Mouse (Mus musculus): Measurements from ENCODE around the gene Slc44a1.
A peak's percentile ranks its signal among the peaks of the same experiment; 100 is the strongest.

The Slc44a1 gene

DNA sequence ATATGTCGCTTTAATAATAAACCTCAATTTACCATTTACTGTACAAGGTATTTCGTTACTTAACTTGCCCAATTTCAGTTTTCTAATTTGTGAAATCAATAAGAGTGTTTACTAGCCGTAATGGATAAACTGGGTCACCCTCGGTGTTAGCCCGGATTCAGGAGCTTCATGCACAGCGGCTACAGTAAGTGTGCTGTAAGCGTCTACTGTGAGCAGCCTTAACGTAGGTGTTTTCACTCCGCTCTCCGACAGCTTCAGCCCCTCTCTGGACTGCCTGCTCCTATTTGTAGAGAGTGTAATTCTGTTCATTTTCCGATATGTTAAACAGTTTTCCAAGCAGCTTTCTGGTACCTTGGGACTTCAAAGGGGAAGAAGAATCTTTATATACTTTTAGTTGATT lies 99.7 kb downstream of the Slc44a1 start:
- no peak for DNase-seq

DNA sequence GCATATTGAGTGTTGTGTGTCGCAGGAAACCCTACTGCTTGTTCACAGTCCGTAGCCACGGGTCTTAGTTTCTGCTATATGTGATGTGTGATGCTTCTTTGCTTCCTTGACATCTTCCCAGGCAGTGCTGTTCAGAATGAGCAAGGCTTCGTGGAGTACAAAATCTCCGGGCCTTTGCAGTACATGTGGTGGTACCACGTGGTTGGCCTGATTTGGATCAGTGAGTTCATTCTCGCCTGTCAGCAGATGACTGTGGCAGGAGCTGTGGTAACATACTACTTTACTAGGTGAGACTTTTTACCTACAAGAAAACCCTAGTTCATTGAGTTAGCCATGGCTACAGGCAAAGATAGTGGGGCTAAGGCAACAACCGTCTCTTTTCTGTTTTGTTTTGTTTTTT lies 103.2 kb downstream of the Slc44a1 start:
- DNase-seq = no peak

DNA sequence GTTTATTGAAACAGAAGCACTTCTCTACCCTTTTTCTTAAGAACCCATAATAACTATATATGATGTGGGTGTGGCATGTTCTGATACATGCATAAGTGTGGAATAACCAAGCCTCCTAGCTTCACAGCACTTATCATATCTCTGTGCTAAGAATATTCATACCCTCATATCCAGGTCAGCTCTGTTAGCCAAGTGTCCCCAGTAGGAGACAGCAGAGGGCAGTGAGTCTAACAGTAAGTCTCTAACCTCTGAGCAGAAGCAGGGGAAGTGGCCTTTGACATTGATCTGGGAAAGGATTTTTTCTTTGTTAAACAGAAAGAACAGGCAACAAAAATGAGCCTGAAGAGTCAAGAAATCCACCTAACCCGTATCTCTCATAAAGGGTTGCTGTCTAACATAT lies 104.7 kb downstream of the Slc44a1 start:
- no peak for DNase-seq

DNA sequence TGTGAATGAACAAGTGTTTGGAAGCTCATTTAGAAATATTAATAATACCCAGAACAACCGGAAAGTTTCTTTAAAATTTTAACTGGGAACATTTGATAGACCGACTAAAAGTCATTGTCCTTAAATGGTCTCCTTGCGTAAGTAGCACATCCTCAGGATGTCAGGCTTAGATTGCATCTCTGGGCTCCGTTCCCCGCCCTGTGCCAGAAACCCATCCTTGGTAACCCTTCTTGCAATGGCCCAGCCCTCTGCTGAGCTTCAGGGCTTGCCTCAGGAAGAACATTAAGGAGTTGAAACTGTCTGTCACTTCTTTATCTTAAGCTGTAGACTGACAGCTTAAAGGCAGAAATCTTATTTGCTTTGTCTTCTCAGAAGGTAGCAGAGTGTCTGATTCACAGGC lies 107.2 kb downstream of the Slc44a1 start:
- DNase-seq = no peak

DNA sequence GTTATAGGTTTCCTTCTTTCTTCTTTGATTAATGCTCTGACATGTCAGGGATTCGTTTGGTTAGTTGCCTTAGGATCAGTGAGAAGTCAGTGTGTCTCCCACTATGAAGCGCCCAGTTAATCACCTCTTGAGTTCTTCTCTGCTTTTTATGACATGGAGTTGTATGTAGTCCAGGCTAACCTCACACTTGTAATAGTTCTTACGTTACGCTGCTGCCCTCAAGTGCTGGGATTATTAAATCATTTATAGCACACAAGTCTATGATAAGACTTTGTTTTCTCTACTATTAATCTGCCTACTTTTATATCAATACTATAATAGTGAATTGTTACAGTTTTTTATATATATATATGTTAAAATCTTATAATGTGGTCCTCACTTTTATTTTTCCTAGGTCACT lies 109.2 kb downstream of the Slc44a1 start:
- DNase-seq = no peak

DNA sequence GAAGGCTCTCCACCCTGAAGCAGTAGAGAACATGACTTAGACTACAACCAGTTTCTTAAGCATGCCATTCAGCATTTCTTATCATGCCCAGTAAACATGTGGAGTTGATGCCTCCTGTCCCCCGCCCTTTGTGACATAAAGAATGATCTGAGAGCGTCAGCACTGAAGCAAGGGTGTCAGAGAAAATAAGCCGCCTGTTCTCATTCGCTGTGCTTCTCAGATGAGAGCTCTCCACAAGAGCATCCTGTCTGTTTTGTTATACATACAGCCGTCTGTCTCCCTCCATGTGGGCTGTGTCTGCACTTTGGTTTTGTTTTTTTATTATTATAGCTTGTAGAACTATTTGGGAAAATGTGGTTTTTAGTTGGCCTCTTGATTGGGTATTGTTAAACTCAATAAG lies 124.4 kb downstream of the Slc44a1 start:
- DNase-seq = no peak

DNA sequence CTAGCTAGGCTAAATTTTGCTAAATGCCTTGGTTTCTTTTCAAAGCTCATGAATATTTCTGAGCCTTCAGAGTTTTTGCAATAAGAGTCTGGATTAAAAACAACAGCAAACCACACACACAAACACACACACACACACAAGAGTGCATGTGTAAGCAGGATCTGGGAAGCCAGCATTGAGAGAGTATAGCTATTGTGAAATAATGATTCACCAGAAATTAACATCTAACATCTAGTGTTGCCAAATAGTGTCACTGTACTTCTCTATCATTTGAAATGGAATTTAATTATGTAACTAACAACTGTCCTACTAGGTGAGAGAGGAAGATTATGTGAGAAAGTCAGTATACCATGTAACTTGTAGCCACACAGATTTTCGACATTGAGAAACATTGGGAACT lies 126.9 kb downstream of the Slc44a1 start:
- no peak for DNase-seq

DNA sequence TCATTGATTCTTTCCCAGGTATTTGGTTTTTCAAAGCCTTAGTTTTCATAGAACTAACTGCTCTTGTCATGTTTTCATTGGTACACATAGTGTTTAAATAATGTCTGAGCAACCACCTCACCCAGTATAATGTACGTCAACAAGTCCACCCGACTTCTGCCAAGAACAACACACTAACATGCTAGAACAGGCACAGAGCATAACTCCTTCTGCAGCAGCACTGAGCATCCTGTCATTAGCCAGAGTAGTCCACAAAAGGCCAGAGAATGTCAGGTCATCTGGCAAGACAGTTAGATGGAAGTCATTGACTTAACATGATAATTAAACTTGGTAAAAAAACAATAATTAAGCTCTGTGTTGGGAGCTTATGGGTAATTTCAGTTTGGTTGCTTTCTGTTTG lies 135.3 kb downstream of the Slc44a1 start:
- DNase-seq = no peak

DNA sequence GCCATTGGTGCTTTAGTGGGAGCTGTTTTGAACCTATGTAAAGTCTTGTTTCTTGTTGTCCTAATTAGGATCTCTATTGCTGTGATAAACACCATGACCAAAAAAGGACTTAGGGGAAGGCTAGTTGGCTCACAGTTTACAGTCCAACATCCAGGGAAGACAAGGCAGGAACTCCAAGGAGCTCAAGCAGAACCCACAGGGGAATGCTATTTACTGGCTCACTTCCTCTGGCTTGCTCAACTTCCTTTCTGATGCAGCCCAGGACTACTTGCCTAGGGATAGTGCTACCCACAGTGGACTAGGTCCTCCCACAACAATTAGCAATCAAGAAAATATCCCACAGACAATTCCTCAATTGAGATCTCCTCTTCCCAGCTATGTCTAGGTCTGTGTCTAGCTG lies 147.5 kb downstream of the Slc44a1 start:
- DNase-seq = no peak

DNA sequence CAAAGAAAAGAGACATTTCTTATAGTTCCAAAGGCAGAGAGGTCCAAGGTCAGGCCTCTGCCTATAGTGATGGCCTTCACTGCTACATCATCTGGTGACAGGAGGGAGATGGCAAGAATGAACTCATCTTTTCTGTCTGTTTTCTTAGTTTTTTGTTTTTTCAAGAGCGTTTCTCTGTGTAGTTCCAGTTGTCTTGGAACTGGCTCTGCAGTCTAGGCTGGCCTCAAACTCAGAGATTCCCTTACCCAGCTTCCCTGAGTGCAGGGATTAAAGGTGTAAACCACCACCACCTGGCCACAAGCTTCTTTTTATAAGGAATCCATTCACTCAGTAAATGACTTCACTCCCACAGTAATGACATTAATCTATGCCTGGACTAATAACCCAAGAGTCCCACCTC lies 148.7 kb downstream of the Slc44a1 start:
- no peak for DNase-seq

DNA sequence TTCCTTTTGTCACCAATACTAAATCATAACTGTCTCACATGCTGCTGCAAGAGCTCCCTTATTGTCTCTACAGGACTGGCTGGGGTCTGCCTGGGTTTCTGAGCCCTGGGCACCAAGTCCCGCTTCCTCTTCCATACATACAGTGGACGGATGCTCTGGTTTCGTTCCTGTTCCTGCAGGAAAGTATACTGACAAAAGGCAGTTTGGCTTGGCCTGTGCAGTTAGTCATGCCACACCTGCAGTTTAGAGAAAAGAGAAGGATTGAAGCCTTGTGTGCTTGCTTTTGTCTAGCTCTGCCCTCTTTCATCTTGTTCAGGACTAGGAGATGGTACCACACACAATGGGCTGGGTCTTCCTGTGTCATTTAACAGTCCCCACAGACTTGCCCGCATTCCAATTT lies 149.3 kb downstream of the Slc44a1 start:
- DNase-seq = no peak

DNA sequence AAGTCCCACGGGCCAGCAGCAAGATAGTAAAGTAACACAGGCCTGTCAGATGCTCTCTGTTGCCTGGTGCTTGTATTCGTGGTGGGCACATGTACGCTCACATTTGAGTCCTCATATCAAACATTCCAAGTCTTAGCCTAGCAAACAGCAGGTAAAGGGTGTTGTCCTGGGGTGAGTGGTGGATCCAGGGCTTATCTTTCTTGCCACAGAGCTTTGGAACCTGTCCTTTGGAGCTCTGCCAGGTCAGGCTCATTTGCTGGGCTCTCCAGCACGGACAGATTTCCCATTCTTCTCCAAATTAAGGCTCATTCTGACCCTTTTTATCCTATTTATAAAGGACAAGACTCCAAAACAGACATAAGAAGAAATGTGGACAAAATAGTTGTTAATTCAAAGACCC lies 149.9 kb downstream of the Slc44a1 start:
- peak; percentile 10 for DNase-seq

DNA sequence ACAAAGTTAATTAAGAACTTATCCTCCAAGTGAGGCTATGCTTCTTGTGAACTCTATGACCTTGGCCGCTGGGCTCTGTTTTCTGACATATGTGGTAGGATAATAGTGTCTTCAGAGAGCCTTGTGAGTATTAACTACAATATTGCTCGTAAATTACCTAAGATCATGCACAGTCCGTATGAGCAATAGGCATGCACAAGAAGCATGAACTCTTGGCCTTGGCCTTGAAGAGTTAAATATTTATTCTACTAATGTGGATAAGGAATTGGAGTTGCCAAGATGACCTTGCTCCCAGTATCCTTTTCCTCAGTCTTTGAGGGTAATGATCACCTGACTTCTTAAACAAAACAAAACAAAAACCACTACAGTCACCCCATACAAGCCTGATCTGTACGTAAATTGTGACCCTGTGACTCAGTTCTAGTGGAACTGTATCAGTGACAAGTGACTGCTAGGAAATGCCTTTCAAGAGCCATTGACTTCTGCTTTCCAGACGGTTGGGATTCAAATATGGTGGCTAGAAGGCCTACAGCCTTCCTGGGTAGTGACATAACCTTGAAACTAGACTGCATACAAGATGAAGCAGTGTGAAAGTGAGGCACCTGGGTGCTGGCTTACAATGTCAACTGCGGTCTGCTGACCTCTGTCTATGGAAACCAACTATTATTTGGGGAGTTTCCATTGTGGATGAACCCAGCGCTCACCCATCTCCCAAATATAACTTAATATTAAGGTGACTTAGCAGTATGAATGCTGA lies 150.7 kb downstream of the Slc44a1 start:
- no peak for DNase-seq

DNA sequence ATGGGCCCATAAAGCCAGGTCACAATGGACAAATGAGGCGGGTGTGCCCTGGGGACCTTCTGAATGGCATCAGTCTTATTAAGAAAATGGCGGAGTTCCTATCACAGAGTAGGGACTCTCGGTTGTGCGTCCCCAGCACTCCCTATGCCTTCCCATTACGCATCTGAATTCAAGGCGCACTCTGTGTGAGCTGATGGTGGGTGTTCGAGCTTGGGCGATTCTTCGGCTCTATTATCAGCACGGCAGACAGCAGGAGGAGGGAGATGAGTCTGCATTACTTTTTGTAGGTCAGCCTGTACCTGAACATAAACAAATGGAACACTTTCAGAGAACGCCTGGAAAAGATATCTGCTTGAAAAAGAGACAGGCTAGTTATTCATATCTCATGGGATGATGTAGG lies 151.3 kb downstream of the Slc44a1 start:
- no peak for DNase-seq

DNA sequence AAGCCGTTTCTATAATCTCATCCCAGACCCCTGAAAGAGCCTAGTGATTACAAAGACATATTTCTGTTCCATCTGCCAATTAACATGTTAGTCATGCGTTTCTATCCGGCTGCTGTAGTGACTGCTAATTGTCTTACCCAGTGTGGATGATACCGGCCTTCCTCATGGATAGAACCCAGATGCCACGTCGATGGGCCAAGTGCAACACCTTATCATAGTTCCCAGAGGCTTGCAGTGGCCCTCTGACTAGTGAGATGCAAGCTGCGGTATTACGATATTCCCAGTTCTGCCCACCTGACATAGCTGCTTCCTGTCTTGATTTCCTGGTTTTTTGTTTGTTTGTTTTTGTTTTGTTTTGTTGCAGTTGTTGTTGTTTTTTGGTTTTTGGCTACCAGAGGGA lies 151.7 kb downstream of the Slc44a1 start:
- no peak for DNase-seq

DNA sequence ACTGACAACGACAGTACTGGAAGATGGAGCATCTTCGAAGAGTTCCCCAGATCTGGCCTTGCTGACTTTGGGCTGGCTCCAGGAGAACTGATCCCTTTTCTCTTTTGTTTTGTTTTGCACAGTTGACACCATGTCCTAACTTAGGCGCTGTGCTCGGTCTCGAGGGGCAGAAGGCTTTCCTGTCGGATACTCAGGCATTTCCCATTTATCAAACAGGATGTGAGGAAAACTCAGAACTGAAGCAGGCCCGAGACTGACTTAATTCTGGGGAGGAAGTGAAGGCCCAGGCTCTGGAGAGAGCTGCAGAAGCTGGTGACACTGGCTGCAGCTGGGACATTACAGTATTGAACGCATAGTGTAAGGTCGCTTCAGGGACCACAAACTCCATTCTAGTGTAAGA lies 152.2 kb downstream of the Slc44a1 start:
- no peak for DNase-seq

DNA sequence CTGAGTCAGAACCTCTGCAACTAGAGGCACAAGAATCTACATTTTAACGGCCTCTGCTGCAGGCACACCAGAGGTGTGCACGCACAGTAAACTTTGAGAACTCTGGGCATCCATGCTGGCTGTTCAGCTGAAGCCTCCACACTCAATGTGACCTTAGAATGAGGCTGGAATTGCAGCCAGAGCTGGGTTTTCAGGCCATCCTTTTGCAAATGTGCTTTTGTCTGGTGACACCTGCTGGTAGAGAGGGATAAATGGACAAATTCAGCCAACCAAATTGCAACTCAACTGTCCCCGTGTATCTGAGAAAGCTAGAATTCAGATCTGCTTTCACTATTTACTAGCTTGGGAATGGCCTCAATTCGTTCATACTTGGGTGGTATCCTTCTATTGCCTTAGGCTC lies 154.0 kb downstream of the Slc44a1 start:
- peak; percentile 25 for DNase-seq

DNA sequence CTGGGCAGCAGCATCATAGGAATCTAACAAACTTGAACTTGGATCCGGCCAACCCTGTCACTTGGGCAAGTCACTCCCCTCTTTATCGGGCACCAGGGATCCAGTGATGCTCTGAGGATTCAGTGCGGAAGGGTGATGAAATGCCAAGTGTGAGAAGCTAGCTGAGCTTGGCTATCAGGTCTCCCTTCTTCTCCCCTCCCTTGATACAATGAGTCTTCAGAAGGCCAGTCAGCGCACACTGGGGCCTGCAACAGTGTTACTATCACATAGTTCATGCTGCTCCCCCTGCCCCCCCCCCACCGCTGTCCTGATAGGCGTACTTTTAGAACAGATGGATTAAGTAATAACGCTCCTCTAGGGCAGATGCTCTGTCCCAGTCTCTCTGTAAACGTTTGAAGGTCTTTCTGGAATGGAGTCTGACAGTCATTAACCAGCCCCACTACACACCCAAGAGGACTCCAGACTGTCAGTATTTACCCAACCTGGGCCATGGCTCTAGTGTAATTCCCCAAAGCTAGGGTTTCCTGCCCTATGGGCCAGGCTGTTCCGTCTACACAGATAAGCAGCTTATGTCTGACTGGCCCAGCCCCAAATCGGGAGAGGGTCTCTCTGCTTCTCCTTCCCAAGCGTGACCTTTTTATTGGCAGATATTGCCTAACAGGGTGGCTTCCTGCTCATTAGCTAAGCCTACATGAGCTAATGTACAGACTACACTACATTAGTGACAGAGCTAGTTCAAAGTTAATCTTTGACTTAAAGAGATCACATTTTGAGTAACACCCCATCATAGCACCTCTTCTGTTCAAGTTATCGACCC lies 155.2 kb downstream of the Slc44a1 start:
- peak; percentile 44 for DNase-seq

DNA sequence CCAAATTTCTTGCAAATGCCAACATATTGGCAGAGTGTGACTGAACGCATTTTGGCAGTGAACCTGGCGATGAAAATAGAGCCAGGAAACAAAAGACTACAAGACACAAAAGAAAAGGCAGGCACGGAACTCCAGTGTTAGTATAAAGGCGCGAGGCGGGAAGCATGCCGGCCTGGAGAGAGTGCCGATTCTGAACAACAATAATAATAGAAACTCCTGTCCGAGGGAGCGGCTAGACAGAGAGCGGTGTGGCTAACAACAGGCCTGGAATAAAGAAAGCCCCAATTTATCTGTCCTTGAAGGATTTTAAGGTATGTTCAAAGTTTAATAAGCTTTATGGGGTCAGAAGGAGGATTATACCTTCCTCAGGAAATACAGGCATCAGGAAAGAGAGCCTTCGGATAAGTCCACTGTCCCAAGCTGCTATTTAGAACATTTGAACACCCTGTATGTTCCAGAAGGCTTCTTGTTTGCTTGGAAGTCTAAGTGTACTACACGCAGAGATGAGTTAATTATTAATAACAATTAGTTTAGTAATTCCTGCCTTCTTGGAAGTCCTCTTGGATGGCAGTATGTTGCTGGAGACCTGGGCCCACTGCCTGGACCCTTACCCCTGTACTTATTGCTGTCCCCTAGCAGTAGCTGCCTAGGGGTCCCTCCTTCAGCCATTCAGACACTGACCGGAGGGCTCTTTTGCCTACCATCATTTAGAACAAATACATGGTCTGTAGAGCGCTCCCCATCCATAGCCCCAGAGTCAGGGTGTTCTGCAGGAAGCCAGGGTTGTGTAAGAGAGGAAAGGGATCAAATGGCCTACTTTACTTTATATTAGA lies 156.1 kb downstream of the Slc44a1 start:
- DNase-seq = no peak

DNA sequence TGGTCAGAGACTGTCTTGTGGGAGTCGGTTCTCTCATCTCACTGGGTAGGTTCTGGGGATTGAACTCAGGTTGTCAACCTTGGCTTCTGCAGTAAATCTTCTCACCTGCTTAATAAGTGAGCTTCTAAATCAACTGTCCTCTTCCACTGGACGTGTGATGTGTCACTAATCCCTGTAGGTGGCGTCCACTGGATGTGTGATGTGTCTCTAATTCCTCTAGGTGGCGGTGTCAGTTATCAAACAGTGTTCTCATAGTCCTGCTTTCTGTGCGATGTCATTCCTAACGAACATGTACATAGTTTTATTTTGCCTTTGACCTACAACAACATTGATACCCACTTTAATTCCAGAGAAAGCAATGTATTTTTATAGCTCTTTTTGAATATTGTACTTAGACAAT lies 160.2 kb downstream of the Slc44a1 start:
- DNase-seq = no peak

DNA sequence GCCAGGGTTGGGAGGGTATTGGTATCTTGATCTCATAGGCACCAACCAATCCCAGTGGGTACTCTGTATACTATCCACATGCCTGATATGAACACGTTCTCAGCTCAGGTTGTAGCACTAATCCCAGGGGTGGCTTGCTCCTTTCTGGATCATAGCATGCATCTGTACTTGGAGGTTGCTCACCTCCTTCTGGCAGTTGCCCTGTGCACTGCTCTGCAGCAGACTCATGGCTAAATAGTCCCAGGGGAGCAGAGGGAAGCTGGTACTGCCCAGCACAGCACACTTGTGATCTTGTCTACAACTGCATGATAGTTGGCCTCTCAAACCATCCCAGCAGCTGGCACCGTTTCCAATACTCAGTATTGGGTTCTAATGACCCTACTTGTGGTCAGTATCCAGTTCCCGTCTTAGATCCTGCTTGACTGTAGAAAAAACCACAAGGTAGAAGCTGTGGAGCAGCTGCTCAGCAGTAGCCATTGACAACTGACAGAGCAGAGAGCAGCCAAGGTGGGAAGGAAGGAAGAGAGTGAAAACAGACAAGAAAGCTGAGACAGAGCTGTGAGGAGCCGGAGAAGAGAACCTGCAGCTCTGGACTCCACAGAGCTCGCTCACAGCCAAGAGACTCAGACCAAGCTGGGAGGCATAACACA lies 174.5 kb downstream of the Slc44a1 start:
- no peak for DNase-seq

DNA sequence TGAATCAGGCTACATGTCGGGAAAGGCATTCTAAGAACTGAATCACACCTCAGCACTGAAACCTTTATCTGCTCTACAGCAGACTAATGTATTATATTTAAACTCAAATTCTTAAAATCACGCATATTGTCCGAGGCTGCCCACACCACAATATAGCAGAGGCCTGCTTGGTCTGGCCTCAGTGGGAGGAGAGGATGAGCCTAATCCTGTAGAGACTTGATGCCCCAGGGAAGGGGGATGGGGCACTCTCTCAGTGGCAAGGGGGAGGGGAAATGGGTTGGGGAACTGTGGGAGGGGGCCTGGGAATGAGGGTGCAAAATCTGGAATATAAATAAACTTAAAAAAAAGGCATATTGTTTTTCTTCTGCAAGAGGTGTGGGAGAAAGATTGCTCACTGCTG lies 177.8 kb downstream of the Slc44a1 start:
- no peak for DNase-seq

DNA sequence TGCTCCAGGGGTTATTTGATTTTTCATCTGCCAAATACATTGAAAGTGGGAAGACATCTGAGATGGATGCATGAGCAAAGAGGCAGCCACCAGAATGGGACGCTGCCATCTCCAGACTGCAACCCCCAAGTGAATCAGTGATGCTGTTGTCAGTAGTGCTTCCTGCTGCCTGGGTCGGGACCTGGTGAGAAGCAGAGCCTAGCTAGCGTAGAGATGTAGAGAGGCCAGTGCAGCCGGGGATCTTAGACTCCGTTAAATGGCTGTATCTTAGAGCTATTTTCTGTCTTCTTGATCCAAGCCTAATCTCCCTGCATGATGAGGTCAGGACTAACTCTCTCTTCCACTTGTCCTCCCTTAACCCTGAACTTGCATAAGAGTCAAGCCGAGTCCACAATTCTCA lies 179.9 kb downstream of the Slc44a1 start:
- DNase-seq = no peak

All from liver (tissue).